Mouse (Mus musculus) gastrocnemius, adult 18-20 months (tissue): ENCODE results near the gene Olfr399. TPM values are rescaled to one million over a fixed set of nuclear protein-coding genes. Genes with fewer than 3 reads are reported as not detected.

ENCODE experiments used
- DNase-seq: peaks from one replicate; pipeline ENCODE4 v3.0.0; 2021; ENCODE audit warnings: low spot score
- long read RNA-seq, 2 experiments: library from polyadenylated mRNA; stranded (forward); transcript quantifications; one replicate each; pipeline ENCODE4 v2.0.0; 2021
- total RNA-seq, 2 experiments: library from RNA; stranded (reverse); gene quantifications; 2 replicates each; pipeline ENCODE4 v1.2.3; 2021

The Olfr399 gene
- total RNA-seq, result not detected
- long read RNA-seq, experiment 1, result 0 reads
- long read RNA-seq, experiment 2, result 0 reads

DNA sequence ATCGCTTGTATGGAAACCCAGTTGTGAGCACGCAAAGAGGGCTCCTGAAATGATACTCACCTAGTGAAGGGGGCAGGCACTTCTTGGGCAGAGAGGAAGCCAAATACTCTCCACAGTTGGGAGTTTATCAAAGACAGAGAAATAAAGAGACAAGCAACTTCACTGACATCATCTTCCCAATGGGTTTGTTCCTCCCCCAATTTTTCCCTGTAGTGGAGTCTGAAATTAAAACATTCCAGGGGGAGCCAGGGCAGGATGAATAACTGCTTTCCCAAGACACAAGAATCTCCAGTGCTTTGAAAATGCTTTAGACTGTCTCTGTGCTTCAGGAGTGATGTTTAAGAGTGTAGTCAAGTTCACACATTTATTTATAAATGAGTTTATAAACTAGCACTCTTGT lies at the start of gene Olfr399, which contains the start of gene Olfr139:
TSS of gene Olfr399 (minus strand) at position 165 of the 400 bp plus-strand sequence.
TSS of gene Olfr139 (minus strand) at position 101 of the 400 bp plus-strand sequence.
- DNase-seq, result no peak

DNA sequence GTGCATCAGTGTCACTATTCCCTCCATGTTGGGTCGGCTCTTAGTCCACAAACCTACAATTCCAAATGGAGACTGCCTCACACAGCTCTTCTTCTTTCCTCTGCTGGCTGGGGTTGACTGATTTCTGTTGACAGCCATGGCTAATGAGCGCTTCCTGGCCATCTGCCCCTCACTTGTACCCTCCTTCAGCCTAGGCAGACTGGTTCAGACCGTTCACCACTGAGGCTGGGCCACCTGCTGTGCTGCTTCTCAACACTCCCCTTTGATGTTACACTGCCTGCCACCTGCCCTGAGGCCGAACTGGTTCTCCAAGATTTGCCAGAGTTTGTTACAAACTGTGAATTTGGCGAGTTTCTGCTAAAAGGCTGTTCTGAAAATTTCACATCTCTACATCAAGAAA lies 48.7 kb upstream of the Olfr399 start:
- DNase-seq, result no peak

DNA sequence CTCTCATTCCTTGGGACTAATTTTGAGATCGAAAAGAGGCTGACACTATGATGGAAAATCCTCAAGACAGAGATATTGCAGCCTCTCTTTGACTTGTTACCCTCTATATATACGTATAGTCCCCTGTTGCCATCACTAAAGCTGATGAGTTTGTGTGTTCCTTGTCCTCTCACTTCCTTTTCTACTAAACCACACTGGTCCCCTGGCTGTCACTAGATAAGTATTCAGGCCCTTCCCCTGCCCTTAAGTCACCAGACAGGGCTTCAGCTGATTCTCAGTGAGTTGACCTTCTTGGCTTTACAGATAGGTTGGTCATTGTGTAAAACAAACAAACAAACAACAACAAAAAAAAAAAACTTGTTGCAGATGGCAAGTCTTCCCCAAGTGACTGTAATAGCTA lies 45.1 kb upstream of the Olfr399 start:
- DNase-seq, result no peak

DNA sequence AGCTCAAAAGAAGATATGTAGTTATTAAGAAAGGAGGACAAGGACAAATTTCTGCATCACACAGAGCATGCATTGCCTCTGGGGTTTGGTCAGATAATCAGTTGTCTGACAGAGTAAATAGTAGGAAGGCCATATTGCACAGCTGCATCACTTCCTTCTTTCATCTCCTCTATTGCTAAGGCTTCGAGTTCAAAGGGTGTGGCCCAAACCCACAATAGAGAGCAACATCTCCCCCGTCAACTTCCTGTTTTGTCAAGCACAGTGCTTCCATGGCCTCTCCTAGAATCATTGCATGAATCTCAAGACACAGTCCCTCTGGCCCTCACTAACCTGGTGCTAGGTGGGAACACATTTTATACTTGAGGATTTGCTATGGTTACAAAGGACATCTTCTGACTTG lies 44.3 kb upstream of the Olfr399 start:
- no peak for DNase-seq

DNA sequence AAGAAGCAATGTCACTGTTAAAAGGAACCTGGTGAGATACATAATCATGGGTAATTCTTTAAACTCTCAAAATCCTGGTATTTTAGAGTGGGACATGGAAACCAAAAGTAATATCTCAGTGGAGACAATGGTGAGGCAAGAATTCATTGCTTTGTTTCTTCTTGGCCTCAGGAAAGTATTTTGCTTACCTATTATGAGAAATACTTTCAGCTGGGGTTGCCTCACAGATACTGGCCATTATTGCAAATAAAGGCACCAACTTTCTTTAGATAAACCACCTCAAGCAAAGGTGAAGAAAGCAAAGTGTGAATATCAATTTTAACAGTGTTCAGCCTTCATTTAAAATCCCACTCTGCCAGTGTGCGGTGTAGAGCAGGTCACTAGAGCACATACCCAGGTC lies 13.2 kb upstream of the Olfr399 start, which contains the start of gene Zfp616:
TSS of gene Zfp616 (plus strand) at position 301 of the 400 bp plus-strand sequence.
- DNase-seq, result no peak

DNA sequence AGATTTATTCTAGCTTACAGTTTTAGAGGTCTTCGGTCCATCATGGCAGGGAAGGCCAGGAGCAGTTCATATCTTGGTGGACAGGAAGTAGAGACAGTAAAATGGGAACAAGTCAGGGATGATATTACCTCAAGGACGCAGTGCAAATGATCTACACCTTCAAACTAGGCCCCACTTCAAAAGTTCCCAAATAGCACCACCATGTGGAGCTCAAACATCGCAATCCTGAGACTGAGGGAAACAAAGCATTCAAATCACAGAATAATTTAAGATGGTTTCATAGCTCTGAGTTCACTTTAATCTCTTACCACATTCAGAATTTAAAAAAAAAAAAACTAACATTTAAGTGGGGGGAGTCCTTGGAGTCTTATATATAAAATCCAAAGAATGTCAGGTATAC lies 5.1 kb downstream of the Olfr399 start:
- DNase-seq, result no peak

Other genes with a start within 250 kb of the Olfr399 start
- gene Olfr392, start 239.6 kb downstream of the Olfr399 start, total RNA-seq, result not detected
- gene Olfr393, start 205.2 kb downstream of the Olfr399 start, total RNA-seq, result not detected
- gene Olfr394, start 165.8 kb downstream of the Olfr399 start, total RNA-seq, result not detected
- not detected for gene Olfr395, start 147.3 kb downstream of the Olfr399 start, total RNA-seq
- not detected for gene Olfr23, start 119.9 kb downstream of the Olfr399 start, total RNA-seq
- not detected for gene Olfr397, start 95.8 kb downstream of the Olfr399 start, total RNA-seq
- gene Olfr398, start 66.2 kb downstream of the Olfr399 start, total RNA-seq, result not detected
- gene Olfr139, start 64 bp downstream of the Olfr399 start, total RNA-seq, result not detected
- gene Zfp616, start 13.3 kb upstream of the Olfr399 start, total RNA-seq, result not detected
- not detected for gene Olfr401, start 57.1 kb upstream of the Olfr399 start, total RNA-seq
- gene Olfr402, start 96.9 kb upstream of the Olfr399 start, total RNA-seq, result not detected
- gene Olfr403, start 129.6 kb upstream of the Olfr399 start, total RNA-seq, result not detected
- not detected for gene Olfr43, start 154.8 kb upstream of the Olfr399 start, total RNA-seq
- not detected for gene Olfr406, start 203.2 kb upstream of the Olfr399 start, total RNA-seq
- not detected for gene Olfr59, start 227.1 kb upstream of the Olfr399 start, total RNA-seq